Mouse (Mus musculus): ENCODE data around the gene Exoc6b. TPM values are rescaled to one million over a fixed set of nuclear protein-coding genes. Genes with fewer than 3 reads are reported as not detected.

Exoc6b gene
- polyA plus RNA-seq, 1 experiment from 2014 or later: 2.0 TPM

DNA sequence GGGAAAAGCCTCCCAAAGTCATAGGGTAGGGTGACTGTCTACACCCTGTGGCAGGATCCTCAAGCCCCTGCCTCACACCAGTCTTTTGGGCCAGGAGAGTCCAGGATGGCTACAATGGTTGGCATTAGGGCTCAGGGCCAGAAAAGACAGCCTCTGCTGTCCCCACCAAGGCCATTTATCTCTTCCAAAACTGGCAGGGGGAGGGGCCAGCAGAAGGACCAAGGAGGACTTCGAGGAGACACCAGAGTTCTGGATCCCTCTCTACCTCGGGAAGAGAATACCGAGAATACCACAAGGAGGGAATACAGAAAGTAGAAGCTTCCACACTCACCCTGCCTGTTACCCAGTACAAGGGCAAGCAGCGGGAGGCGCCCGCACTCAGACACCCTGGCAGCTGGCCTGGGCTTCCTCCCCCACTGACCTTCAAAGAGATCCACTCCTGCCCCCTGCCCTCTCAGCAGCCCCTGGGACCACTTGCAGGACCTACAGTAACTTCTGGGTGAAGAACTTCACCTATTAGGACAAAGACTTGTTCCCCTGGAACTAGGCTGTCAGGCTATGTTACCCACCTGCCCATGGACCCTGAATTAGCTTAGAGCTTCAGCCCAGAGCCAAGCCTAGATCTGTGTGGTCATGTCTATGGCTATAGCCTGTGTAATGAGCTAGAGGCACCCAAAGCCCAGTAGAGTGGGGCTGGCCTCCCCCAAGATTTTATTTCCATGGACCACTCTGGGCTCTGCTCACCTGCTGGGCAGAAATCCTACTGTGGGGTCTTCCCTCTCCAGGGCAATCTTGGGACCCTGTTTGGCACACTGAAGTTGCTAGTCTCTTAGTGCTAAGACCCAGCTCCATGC lies 488.1 kb downstream of the Exoc6b start:
- H3K4me3 ChIP-seq (ENCODE audit: low read depth, low read length): no peak overlapping the region
- peaks cover 28% of the 10 kb centered on the region for H3K4me1 ChIP-seq (ENCODE audit: insufficient read depth)
- 68% methylated on average over 6 of the region's 6 CpGs for WGBS (ENCODE audit: insufficient replicate concordance)
- H3K9me3 ChIP-seq (ENCODE audit: low read length): no peaks in the 10 kb centered on the region
- ATAC-seq: no peak
- no peak for DNase-seq
- no peak overlapping the region for H3K9ac ChIP-seq (replicated peaks)
- no peak overlapping the region for H3K4me2 ChIP-seq (ENCODE audit: low read depth, low read length)
- TF ChIP-seq EP300 (IDR thresholded peaks at IDR 0.05; ENCODE audit: low read depth) (no peak), CTCF (IDR thresholded peaks at IDR 0.05; ENCODE audit: low read depth) (no peak)
- H3K27ac ChIP-seq (ENCODE audit: low read depth): no peak overlapping the region
- peaks cover 67% of the 10 kb centered on the region for H3K27me3 ChIP-seq (ENCODE audit: insufficient read depth, low read length)
- no peaks in the 10 kb centered on the region for H3K36me3 ChIP-seq (replicated peaks; ENCODE audit: insufficient read depth, low read length)

DNA sequence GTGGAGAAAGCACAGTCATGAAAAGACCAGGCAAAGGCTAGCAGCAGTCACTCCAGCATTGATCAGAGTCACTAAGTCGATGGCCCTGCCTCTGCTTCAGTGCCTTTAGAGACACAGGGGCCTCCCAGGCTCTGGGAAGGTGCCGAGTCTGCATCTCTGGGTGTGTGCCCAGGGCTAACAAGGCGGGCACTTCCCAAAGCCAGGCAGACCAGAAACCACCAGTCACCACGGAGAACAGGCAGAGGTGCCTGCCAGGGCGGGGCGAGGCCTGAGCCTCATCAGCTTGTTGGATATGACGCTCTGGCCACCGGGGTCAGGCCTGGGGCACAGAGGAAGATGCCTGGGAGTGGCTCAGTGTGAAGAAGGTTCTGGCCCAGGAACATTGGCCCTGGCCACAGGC lies 489.8 kb downstream of the Exoc6b start:
- Histone ChIP-seq H3K4me1 (ENCODE audit: insufficient read depth) (peaks cover 13% of the 10 kb centered on the region), H3K27ac (ENCODE audit: low read depth) (no peak overlapping the region), H3K27me3 (ENCODE audit: insufficient read depth, low read length) (peaks cover 50% of the 10 kb centered on the region), H3K4me3 (ENCODE audit: low read depth, low read length) (no peak overlapping the region), H3K9me3 (ENCODE audit: low read length) (no peaks in the 10 kb centered on the region), H3K9ac (replicated peaks) (no peak overlapping the region), H3K36me3 (replicated peaks; ENCODE audit: insufficient read depth, low read length) (no peaks in the 10 kb centered on the region), H3K4me2 (ENCODE audit: low read depth, low read length) (no peak overlapping the region)
- 65% methylated on average over 8 of the region's 8 CpGs for WGBS (ENCODE audit: insufficient replicate concordance)
- ATAC-seq (no peak), DNase-seq (no peak)
- TF ChIP-seq EP300 (IDR thresholded peaks at IDR 0.05; ENCODE audit: low read depth) (no peak), CTCF (IDR thresholded peaks at IDR 0.05; ENCODE audit: low read depth) (no peak)

DNA sequence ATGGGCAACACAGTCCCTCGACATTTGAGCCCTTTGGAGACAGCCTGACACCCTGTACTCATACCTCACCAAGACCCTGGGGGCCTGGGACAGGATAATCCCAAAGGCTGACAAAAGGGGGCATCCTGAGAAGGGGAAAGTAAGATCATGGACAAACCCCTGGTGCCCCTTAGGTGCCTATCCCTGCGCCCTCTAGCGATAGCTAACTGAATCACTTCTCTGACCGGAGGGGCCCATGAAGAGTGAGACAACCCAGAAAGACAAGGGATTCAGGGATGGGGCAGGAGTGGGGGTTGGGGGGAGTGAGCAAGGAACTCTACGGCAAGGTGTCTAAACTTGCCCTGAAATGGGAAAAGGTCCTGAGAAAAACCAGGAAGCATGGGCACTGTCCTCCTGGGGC lies 490.4 kb downstream of the Exoc6b start:
- ATAC-seq (no peak), DNase-seq (no peak)
- peaks cover 11% of the 10 kb centered on the region for H3K4me1 ChIP-seq (ENCODE audit: insufficient read depth)
- no peak overlapping the region for H3K4me2 ChIP-seq (ENCODE audit: low read depth, low read length)
- no peaks in the 10 kb centered on the region for H3K9me3 ChIP-seq (ENCODE audit: low read length)
- TF ChIP-seq CTCF (IDR thresholded peaks at IDR 0.05; ENCODE audit: low read depth) (peak; percentile 72), EP300 (IDR thresholded peaks at IDR 0.05; ENCODE audit: low read depth) (no peak)
- H3K4me3 ChIP-seq (ENCODE audit: low read depth, low read length): no peak overlapping the region
- no peak overlapping the region for H3K9ac ChIP-seq (replicated peaks)
- no peaks in the 10 kb centered on the region for H3K36me3 ChIP-seq (replicated peaks; ENCODE audit: insufficient read depth, low read length)
- 13% methylated on average over 5 of the region's 5 CpGs for WGBS (ENCODE audit: insufficient replicate concordance)
- H3K27me3 ChIP-seq (ENCODE audit: insufficient read depth, low read length): peaks cover 45% of the 10 kb centered on the region
- no peak overlapping the region for H3K27ac ChIP-seq (ENCODE audit: low read depth)

DNA sequence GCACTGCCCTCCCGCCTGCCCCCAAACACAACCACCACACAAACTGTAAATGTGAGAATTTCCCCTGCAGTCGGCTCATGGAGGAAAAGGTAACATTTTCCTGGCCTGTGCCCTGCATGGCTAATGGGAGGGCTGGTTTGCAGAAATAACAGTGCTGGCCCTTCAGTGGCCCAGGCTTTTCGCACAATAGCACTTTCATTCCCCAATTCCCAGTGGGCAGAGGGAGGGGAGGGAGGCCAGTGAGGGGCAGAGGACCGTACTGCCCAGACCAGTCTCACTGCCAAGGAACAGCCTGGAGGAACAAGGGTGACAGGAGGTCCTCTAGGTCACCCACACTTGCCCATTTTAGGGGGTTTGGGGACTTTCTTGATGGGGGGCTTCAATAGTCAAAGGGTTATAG lies 491.4 kb downstream of the Exoc6b start:
- Histone ChIP-seq H3K9me3 (ENCODE audit: low read length) (no peaks in the 10 kb centered on the region), H3K4me3 (ENCODE audit: low read depth, low read length) (no peak overlapping the region), H3K36me3 (replicated peaks; ENCODE audit: insufficient read depth, low read length) (no peaks in the 10 kb centered on the region), H3K4me2 (ENCODE audit: low read depth, low read length) (no peak overlapping the region), H3K4me1 (ENCODE audit: insufficient read depth) (peaks cover 1% of the 10 kb centered on the region), H3K9ac (replicated peaks) (no peak overlapping the region), H3K27ac (ENCODE audit: low read depth) (no peak overlapping the region), H3K27me3 (ENCODE audit: insufficient read depth, low read length) (peaks cover 34% of the 10 kb centered on the region)
- DNase-seq: no peak
- no peak for ATAC-seq
- no peak for TF ChIP-seq CTCF (IDR thresholded peaks at IDR 0.05; ENCODE audit: low read depth)
- no peak for TF ChIP-seq EP300 (IDR thresholded peaks at IDR 0.05; ENCODE audit: low read depth)
- 79% methylated on average over 4 of the region's 4 CpGs for WGBS (ENCODE audit: insufficient replicate concordance)

DNA sequence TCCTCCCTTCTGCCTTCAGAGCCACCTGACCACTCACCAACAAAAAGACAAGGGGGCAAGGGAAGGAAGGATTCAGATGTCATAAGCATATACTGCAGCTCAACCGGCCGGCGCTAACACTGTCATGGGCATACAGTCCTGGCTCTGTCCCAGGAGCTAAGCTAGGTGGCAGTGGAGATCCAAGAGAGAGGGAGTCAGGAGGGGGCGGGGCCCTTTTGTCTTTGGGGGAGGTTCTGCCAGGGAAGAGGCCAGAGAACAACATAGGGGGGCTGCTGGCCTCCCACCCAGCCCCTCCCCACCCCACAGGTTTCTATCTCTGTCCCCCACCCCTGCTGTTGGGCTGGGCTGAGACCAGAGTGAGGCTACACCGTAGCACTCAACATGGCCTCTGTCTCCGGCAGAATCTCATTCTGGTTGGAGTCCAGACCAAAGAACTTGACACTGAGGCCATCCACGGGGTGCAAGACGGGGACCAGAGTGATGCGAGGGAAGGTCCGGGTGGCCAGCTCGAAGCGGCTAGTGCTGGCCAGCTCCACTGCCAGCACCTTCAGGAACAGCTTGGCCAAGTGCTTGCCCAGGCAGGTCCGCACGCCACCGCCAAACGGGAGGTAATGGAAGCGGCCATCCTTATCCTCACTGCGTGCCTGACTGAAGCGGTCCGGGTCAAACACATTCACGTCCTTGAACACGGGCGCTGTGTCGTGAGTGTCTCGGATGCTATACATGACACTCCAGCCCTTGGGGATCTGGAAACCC lies 495.2 kb downstream of the Exoc6b start:
- WGBS (ENCODE audit: insufficient replicate concordance): 54% methylated on average over 25 of the region's 25 CpGs
- Histone ChIP-seq H3K27me3 (ENCODE audit: insufficient read depth, low read length) (peaks cover 4% of the 10 kb centered on the region; the same call in 1 of the 2 replicates), H3K4me1 (ENCODE audit: insufficient read depth) (no peaks in the 10 kb centered on the region), H3K9ac (replicated peaks) (no peak overlapping the region), H3K27ac (ENCODE audit: low read depth) (no peak overlapping the region), H3K9me3 (ENCODE audit: low read length) (no peaks in the 10 kb centered on the region), H3K4me2 (ENCODE audit: low read depth, low read length) (peak overlapping the region; percentile 3; the same call in 1 of the 2 replicates), H3K4me3 (ENCODE audit: low read depth, low read length) (no peak overlapping the region), H3K36me3 (replicated peaks; ENCODE audit: insufficient read depth, low read length) (no peaks in the 10 kb centered on the region)
- TF ChIP-seq EP300 (IDR thresholded peaks at IDR 0.05; ENCODE audit: low read depth) (no peak), CTCF (IDR thresholded peaks at IDR 0.05; ENCODE audit: low read depth) (peak; percentile 40)
- no peak for DNase-seq
- ATAC-seq: no peak

DNA sequence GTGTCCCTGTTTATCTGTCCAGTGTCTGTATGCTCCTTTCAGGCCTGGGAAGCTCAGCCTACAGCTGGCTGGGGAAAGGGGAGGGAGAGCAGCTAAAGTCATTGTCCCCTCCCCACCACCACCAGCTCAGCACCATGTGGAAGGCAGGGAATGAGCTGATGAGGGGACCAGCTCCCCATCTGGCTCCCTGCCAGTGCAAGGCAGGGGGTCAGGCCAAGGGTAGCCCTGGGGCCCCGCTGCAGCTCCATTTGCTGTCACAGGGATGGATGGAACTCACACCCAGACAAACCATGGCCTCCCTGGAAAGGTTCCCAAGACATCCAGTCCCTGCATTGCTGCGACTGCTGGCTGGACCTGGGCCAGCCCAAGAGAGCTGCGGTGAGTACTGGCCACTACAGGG lies 499.3 kb downstream of the Exoc6b start:
- no peak overlapping the region for H3K27ac ChIP-seq (ENCODE audit: low read depth)
- TF ChIP-seq EP300 (IDR thresholded peaks at IDR 0.05; ENCODE audit: low read depth) (no peak), CTCF (IDR thresholded peaks at IDR 0.05; ENCODE audit: low read depth) (no peak)
- H3K9ac ChIP-seq (replicated peaks): no peak overlapping the region
- ATAC-seq (no peak), DNase-seq (no peak)
- no peak overlapping the region for H3K4me2 ChIP-seq (ENCODE audit: low read depth, low read length)
- WGBS (ENCODE audit: insufficient replicate concordance): 57% methylated on average over 3 of the region's 3 CpGs
- H3K27me3 ChIP-seq (ENCODE audit: insufficient read depth, low read length): no peaks in the 10 kb centered on the region
- H3K4me1 ChIP-seq (ENCODE audit: insufficient read depth): no peaks in the 10 kb centered on the region
- no peak overlapping the region for H3K4me3 ChIP-seq (ENCODE audit: low read depth, low read length)
- no peaks in the 10 kb centered on the region for H3K9me3 ChIP-seq (ENCODE audit: low read length)
- H3K36me3 ChIP-seq (replicated peaks; ENCODE audit: insufficient read depth, low read length): no peaks in the 10 kb centered on the region
